Mouse (Mus musculus): ENCODE results near the gene Grik1.

GRCm38 (mm10) chr16:88111459-88111858 lies 178.6 kb downstream of the Grik1 start:
- TF ChIP-seq POLR2A (IDR thresholded peaks at IDR 0.05; ENCODE audit: low read depth, low read length) (no peak), CTCF (IDR thresholded peaks at IDR 0.05; ENCODE audit: extremely low read depth, insufficient read length, insufficient replicate concordance, low read depth, low read length) (no peak)
